Mouse (Mus musculus): ENCODE results near the gene Sfxn5. TPM values are rescaled to one million over a fixed set of nuclear protein-coding genes. Genes with fewer than 3 reads are reported as not detected.

Sfxn5 gene
- polyA plus RNA-seq, 2 experiments = 5.8 to 6.6 TPM

DNA sequence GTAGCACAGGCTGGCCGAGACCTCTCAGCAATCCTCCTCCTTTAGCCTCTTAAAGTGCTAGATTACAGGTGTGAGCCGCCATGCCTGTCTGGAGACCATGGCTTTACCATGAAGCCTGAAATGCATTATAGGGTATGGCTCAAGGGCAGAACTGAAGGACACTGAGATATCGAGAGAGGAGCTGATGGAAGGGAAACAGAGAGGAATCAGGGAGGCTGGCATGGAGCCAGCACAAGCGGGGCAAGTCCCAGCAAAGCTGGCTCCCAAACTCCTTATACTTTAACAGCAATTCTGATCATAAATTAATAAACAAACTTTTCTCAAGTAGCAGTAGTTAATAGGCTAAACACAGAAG, 30.7 kb upstream of the Sfxn5 start:
- Histone ChIP-seq H3K27me3 (ENCODE audit: control insufficient read depth, insufficient read depth, low read length) (no peaks in the 10 kb centered on the region), H3K9ac (ENCODE audit: low read depth, low read length, severe bottlenecking) (no peak overlapping the region), H3K4me1 (ENCODE audit: control insufficient read depth, insufficient read depth, low read length) (peaks cover 24% of the 10 kb centered on the region), H3K36me3 (ENCODE audit: control insufficient read depth, insufficient read depth, low read length) (peaks cover 3% of the 10 kb centered on the region; the same call in 1 of the 2 replicates), H3K27ac (replicated peaks; ENCODE audit: low read depth, low read length) (no peak overlapping the region), H3K4me3 (replicated peaks; ENCODE audit: low read length) (no peak overlapping the region), H3K9me3 (ENCODE audit: control insufficient read depth, low read length) (no peaks in the 10 kb centered on the region), H3K4me2 (replicated peaks; ENCODE audit: low read depth, low read length, severe bottlenecking) (no peak overlapping the region)
- ATAC-seq (ENCODE audit: low FRiP score, low read depth) (no peak), DNase-seq (ENCODE audit: low spot score) (no peak)
- TF ChIP-seq POLR2A (IDR thresholded peaks at IDR 0.05; ENCODE audit: borderline replicate concordance, extremely low read depth, insufficient read depth, insufficient read length) = no peak
- WGBS = 86% methylated on average over 4 of the region's 4 CpGs

DNA sequence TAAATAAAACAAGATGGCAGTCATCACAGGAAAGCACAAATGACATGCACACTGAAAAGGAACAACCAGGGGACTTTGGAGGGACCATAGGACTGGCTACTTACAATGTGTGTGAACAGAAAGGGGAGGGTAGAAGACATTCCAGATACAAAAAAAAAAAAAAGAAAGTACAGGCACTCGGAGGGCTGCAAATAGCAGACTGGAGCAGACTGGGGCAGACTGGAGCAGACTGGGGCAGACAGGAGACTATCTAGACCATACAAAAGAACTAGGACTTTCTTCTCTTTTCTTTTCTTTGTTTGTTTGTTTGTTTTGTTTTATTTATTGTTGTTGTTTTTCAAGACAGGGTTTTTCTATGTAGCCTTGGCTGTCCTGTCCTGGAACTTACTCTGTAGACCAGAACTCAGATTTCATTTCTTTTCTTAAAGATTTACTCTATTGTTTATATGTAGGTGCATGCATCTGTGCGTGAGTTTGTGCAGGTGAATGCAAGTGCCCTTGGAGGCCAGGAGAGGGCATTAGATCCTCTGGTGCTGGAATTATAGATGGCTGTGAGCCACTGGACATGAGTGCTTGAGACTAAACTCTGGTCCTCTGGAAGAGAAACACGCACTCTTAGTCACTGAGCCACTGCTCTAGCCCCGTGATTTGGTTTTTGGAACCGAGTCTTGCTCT, 30.1 kb upstream of the Sfxn5 start:
- Histone ChIP-seq H3K36me3 (ENCODE audit: control insufficient read depth, insufficient read depth, low read length) (peaks cover 3% of the 10 kb centered on the region; the same call in 1 of the 2 replicates), H3K4me2 (replicated peaks; ENCODE audit: low read depth, low read length, severe bottlenecking) (no peak overlapping the region), H3K27ac (replicated peaks; ENCODE audit: low read depth, low read length) (no peak overlapping the region), H3K4me3 (replicated peaks; ENCODE audit: low read length) (no peak overlapping the region), H3K4me1 (ENCODE audit: control insufficient read depth, insufficient read depth, low read length) (peaks cover 19% of the 10 kb centered on the region), H3K27me3 (ENCODE audit: control insufficient read depth, insufficient read depth, low read length) (no peaks in the 10 kb centered on the region), H3K9ac (ENCODE audit: low read depth, low read length, severe bottlenecking) (no peak overlapping the region), H3K9me3 (ENCODE audit: control insufficient read depth, low read length) (no peaks in the 10 kb centered on the region)
- TF ChIP-seq POLR2A (IDR thresholded peaks at IDR 0.05; ENCODE audit: borderline replicate concordance, extremely low read depth, insufficient read depth, insufficient read length) = no peak
- ATAC-seq (ENCODE audit: low FRiP score, low read depth) (no peak), DNase-seq (ENCODE audit: low spot score) (no peak)
- 83% methylated on average over 5 of the region's 5 CpGs for WGBS

DNA sequence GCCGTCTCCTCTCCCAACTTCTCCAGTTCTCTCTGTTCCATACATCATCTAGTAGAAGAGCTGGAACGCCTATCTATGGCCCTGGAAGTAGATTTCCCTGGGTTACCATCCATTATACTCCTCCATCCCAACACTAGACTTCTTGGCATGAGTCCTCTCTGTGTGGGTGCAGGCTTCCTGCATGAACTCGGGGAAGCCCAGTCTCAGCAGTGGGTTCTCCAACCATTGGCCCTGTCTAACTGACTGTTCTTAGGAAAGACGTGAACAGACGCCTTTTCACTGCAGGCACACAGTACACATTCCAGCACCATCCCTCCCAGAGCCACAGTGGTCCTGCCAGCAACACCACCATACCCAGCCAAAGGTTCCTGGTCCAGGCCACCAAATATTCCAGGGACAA, 29.4 kb upstream of the Sfxn5 start:
- Histone ChIP-seq H3K36me3 (ENCODE audit: control insufficient read depth, insufficient read depth, low read length) (peaks cover 3% of the 10 kb centered on the region; the same call in 1 of the 2 replicates), H3K4me2 (replicated peaks; ENCODE audit: low read depth, low read length, severe bottlenecking) (no peak overlapping the region), H3K9ac (ENCODE audit: low read depth, low read length, severe bottlenecking) (no peak overlapping the region), H3K4me1 (ENCODE audit: control insufficient read depth, insufficient read depth, low read length) (peaks cover 17% of the 10 kb centered on the region), H3K9me3 (ENCODE audit: control insufficient read depth, low read length) (no peaks in the 10 kb centered on the region), H3K4me3 (replicated peaks; ENCODE audit: low read length) (no peak overlapping the region), H3K27me3 (ENCODE audit: control insufficient read depth, insufficient read depth, low read length) (no peaks in the 10 kb centered on the region), H3K27ac (replicated peaks; ENCODE audit: low read depth, low read length) (no peak overlapping the region)
- DNase-seq (ENCODE audit: low spot score) = no peak
- no peak for TF ChIP-seq POLR2A (IDR thresholded peaks at IDR 0.05; ENCODE audit: borderline replicate concordance, extremely low read depth, insufficient read depth, insufficient read length)
- ATAC-seq (ENCODE audit: low FRiP score, low read depth) = no peak
- WGBS = 83% methylated on average over 5 of the region's 5 CpGs

DNA sequence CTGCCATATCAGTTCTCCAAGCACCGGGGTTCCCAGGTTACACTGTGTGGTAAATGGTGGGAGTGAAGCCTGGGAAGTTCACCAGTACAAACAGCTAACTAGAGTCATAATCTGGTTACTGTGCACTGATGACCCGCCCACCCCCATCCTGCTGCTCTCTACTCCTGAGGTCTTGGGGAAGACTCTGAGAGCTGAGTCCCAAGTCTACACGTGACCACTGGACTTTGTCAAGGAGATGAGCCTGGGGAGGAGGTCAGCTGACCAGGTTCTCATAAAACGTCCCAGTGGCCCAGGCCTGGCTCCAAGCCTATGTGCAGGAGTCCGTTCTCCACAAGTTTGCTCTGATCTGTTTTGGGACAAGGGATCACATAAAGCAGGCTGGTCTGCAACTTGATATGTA, 27.1 kb upstream of the Sfxn5 start:
- H3K9me3 ChIP-seq (ENCODE audit: control insufficient read depth, low read length) = no peaks in the 10 kb centered on the region
- H3K36me3 ChIP-seq (ENCODE audit: control insufficient read depth, insufficient read depth, low read length) = peaks cover 3% of the 10 kb centered on the region; the same call in 1 of the 2 replicates
- no peak for ATAC-seq (ENCODE audit: low FRiP score, low read depth)
- no peak overlapping the region for H3K4me3 ChIP-seq (replicated peaks; ENCODE audit: low read length)
- H3K9ac ChIP-seq (ENCODE audit: low read depth, low read length, severe bottlenecking) = no peak overlapping the region
- no peak overlapping the region for H3K4me2 ChIP-seq (replicated peaks; ENCODE audit: low read depth, low read length, severe bottlenecking)
- H3K27me3 ChIP-seq (ENCODE audit: control insufficient read depth, insufficient read depth, low read length) = no peaks in the 10 kb centered on the region
- no peak for DNase-seq (ENCODE audit: low spot score)
- 84% methylated on average over 5 of the region's 5 CpGs for WGBS
- H3K4me1 ChIP-seq (ENCODE audit: control insufficient read depth, insufficient read depth, low read length) = no peaks in the 10 kb centered on the region
- no peak overlapping the region for H3K27ac ChIP-seq (replicated peaks; ENCODE audit: low read depth, low read length)
- no peak for TF ChIP-seq POLR2A (IDR thresholded peaks at IDR 0.05; ENCODE audit: borderline replicate concordance, extremely low read depth, insufficient read depth, insufficient read length)

DNA sequence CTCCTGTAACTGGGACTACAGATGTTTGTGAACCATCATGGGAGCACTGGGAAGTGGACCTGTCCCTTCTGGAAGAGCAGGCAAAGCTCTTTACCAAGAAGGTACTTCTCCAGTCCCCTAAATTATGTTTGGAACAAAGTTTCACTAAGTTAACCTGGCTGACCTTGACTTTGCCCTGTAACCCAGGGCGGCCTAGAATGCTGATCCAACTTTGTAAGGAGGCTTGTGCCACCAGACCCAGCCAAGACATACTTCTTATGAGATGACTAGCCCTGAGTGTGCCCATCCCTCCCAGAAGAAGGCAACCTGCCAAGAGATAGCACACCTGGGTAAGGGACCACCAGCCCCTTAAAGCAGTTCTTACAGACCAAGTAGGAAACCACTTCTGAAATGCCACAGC, 25.7 kb upstream of the Sfxn5 start:
- ATAC-seq (ENCODE audit: low FRiP score, low read depth) (no peak), DNase-seq (ENCODE audit: low spot score) (no peak)
- Histone ChIP-seq H3K27ac (replicated peaks; ENCODE audit: low read depth, low read length) (no peak overlapping the region), H3K27me3 (ENCODE audit: control insufficient read depth, insufficient read depth, low read length) (no peaks in the 10 kb centered on the region), H3K4me1 (ENCODE audit: control insufficient read depth, insufficient read depth, low read length) (no peaks in the 10 kb centered on the region), H3K9ac (ENCODE audit: low read depth, low read length, severe bottlenecking) (no peak overlapping the region), H3K4me3 (replicated peaks; ENCODE audit: low read length) (no peak overlapping the region), H3K4me2 (replicated peaks; ENCODE audit: low read depth, low read length, severe bottlenecking) (no peak overlapping the region), H3K36me3 (ENCODE audit: control insufficient read depth, insufficient read depth, low read length) (no peaks in the 10 kb centered on the region), H3K9me3 (ENCODE audit: control insufficient read depth, low read length) (no peaks in the 10 kb centered on the region)
- TF ChIP-seq POLR2A (IDR thresholded peaks at IDR 0.05; ENCODE audit: borderline replicate concordance, extremely low read depth, insufficient read depth, insufficient read length) = no peak
- 86% methylated on average over 1 of the region's 1 CpGs for WGBS
